Mouse (Mus musculus) forebrain, embryonic 14.5 days (tissue): ENCODE data around the gene Acvr1b. TPM values are rescaled to one million over a fixed set of nuclear protein-coding genes. Genes with fewer than 3 reads are reported as not detected.
A peak's percentile ranks its signal among the peaks of the same experiment; 100 is the strongest.

Source experiments
- ATAC-seq: fragments of 200-750 bp; cut with Nextera tagmentation; 2 replicates; pipeline ENCODE4 v1.8.0; 2017; ENCODE audit warnings: mild to moderate bottlenecking, moderate library complexity
- DNase-seq: peaks from one replicate; pipeline ENCODE4 v3.0.0-alpha.2; 2015; ENCODE audit warnings: low spot score
- H3K27ac ChIP-seq: fragments of 300-500 bp; sonication (generic); 2 replicates; pipeline ENCODE4 v1.5.1; 2014; ENCODE audit warnings: low read depth, mild to moderate bottlenecking, control low read depth, low read length, moderate library complexity
- H3K27me3 ChIP-seq: fragments of 300-500 bp; sonication (generic); replicated peaks from 2 replicates; pipeline ENCODE4 v1.6.1; 2014; ENCODE audit warnings: low read length, control low read depth, mixed read lengths; ENCODE audit not compliant: control insufficient read depth, insufficient read depth
- H3K36me3 ChIP-seq: fragments of 300-500 bp; sonication (generic); 2 replicates; pipeline ENCODE4 v1.6.1; 2014; ENCODE audit warnings: low read length, control low read depth; ENCODE audit not compliant: control insufficient read depth, insufficient read depth
- H3K4me1 ChIP-seq: fragments of 300-500 bp; sonication (generic); 2 replicates; pipeline ENCODE4 v1.6.1; 2014; ENCODE audit warnings: antibody characterized with exemption, low read length, control low read depth; ENCODE audit not compliant: control insufficient read depth, insufficient read depth
- H3K4me2 ChIP-seq: fragments of 300-500 bp; sonication (generic); 2 replicates; pipeline ENCODE4 v1.6.1; 2014; ENCODE audit warnings: mild to moderate bottlenecking, control low read depth, low read length
- H3K4me3 ChIP-seq: fragments of 300-500 bp; sonication (generic); 2 replicates; pipeline ENCODE4 v1.5.1; 2014; ENCODE audit warnings: low read depth, low read length, control low read depth
- H3K9ac ChIP-seq: fragments of 300-500 bp; sonication (generic); 2 replicates; pipeline ENCODE4 v1.6.1; 2014; ENCODE audit warnings: mild to moderate bottlenecking, low read length, control low read depth, moderate library complexity
- H3K9me3 ChIP-seq: fragments of 300-500 bp; sonication (generic); replicated peaks from 2 replicates; pipeline ENCODE4 v1.6.1; 2016; ENCODE audit warnings: low read length, control low read depth, mixed read lengths; ENCODE audit not compliant: control insufficient read depth
- WGBS: fragments of 180-500 bp; shearing (Covaris S2); extraction: QIAGEN DNeasy Blood & Tissue Kit; methylation state at CpG from one replicate; pipeline ENCODE4 v1.1.7; 2014; 5-methylcytosine and 5-hydroxymethylcytosine counted together
- polyA plus RNA-seq: library from polyadenylated mRNA; unstranded; fragments of >200 nt; fragmentation: Nextera tagmentation; extraction: Ambion mirVana; gene quantifications from 2 replicates; pipeline ENCODE4 v1.2.1, GENCODE M21; 2014

Acvr1b gene
- polyA plus RNA-seq = 24.7 and 33.5 TPM in 2 replicates

GRCm38 (mm10) chr15:101173421-101174211, at the start of gene Acvr1b:
Gene Acvr1b (plus strand): TSS chr15:101174067.
- H3K4me2 ChIP-seq = peak within 1 kb of the TSS; percentile 86
- no peaks in the 10 kb centered on the region for H3K9me3 ChIP-seq
- H3K9ac ChIP-seq = peak within 1 kb of the TSS; percentile 96
- peak within 1 kb of the TSS; percentile 90 for H3K4me3 ChIP-seq
- H3K27me3 ChIP-seq = no peaks in the 10 kb centered on the region; the same call in 1 of the 2 replicates
- ATAC-seq (peak; percentile 90), DNase-seq (peak; percentile 94)
- 1% methylated on average over 41 of the region's 87 CpGs for WGBS
- H3K4me1 ChIP-seq = peaks cover 17% of the 10 kb centered on the region
- peak within 1 kb of the TSS; percentile 85 for H3K27ac ChIP-seq
- H3K36me3 ChIP-seq = no peaks in the 10 kb centered on the region

GRCm38 (mm10) chr15:101125561-101125960, 48.3 kb upstream of the Acvr1b start:
- H3K27ac ChIP-seq = no peak overlapping the region
- no peaks in the 10 kb centered on the region for H3K36me3 ChIP-seq
- no peak overlapping the region for H3K4me3 ChIP-seq
- ATAC-seq (no peak), DNase-seq (no peak)
- H3K4me1 ChIP-seq = 0 out of 2 replicates have a peak, but pooled peaks cover 3% of the 10 kb centered on the region
- 86% methylated on average over 6 of the region's 6 CpGs for WGBS
- H3K27me3 ChIP-seq = peaks cover 23% of the 10 kb centered on the region
- H3K9ac ChIP-seq = no peak overlapping the region
- H3K9me3 ChIP-seq = no peaks in the 10 kb centered on the region
- no peak overlapping the region for H3K4me2 ChIP-seq

GRCm38 (mm10) chr15:101126876-101127544, 46.9 kb upstream of the Acvr1b start:
- DNase-seq (no peak), ATAC-seq (no peak)
- H3K9ac ChIP-seq = no peak overlapping the region
- no peaks in the 10 kb centered on the region for H3K36me3 ChIP-seq
- H3K27me3 ChIP-seq = peaks cover 23% of the 10 kb centered on the region
- H3K4me2 ChIP-seq = no peak overlapping the region
- 83% methylated on average over 12 of the region's 12 CpGs for WGBS
- no peak overlapping the region for H3K4me3 ChIP-seq
- no peaks in the 10 kb centered on the region for H3K9me3 ChIP-seq
- H3K27ac ChIP-seq = no peak overlapping the region
- H3K4me1 ChIP-seq = 0 out of 2 replicates have a peak, but pooled peaks cover 3% of the 10 kb centered on the region

- DNase-seq = no peak
- no peak for ATAC-seq
- H3K4me1 ChIP-seq = 0 out of 2 replicates have a peak, but pooled peaks cover 5% of the 10 kb centered on the region
- H3K9me3 ChIP-seq = no peaks in the 10 kb centered on the region
- H3K4me3 ChIP-seq = peak within 1 kb of the TSS; percentile 13; the same call in 1 of the 2 replicates
- no peaks in the 10 kb centered on the region for H3K36me3 ChIP-seq
- no peak within 1 kb of the TSS for H3K27ac ChIP-seq
- H3K4me2 ChIP-seq = peak within 1 kb of the TSS; percentile 38
- peak within 1 kb of the TSS; percentile 37 for H3K9ac ChIP-seq
- H3K27me3 ChIP-seq = peaks cover 23% of the 10 kb centered on the region
- WGBS = 4% methylated on average over 46 of the region's 46 CpGs
Observed at GRCm38 (mm10) chr15:101128181-101129089, 45.4 kb upstream of the Acvr1b start, which contains the start of gene Acvrl1. Gene Acvrl1 (plus strand): TSS chr15:101128522.

GRCm38 (mm10) chr15:101129412-101129811, 44.5 kb upstream of the Acvr1b start:
- DNase-seq (no peak), ATAC-seq (no peak)
- H3K36me3 ChIP-seq = no peaks in the 10 kb centered on the region
- H3K4me2 ChIP-seq = no peak overlapping the region
- no peak overlapping the region for H3K9ac ChIP-seq
- no peaks in the 10 kb centered on the region for H3K9me3 ChIP-seq
- peaks cover 23% of the 10 kb centered on the region for H3K27me3 ChIP-seq
- H3K4me3 ChIP-seq = no peak overlapping the region
- H3K4me1 ChIP-seq = 0 out of 2 replicates have a peak, but pooled peaks cover 5% of the 10 kb centered on the region
- WGBS = 30% methylated on average over 5 of the region's 5 CpGs
- H3K27ac ChIP-seq = no peak overlapping the region

- Histone ChIP-seq H3K4me2 (no peak overlapping the region), H3K4me1 (0 out of 2 replicates have a peak, but pooled peaks cover 5% of the 10 kb centered on the region), H3K27me3 (peaks cover 23% of the 10 kb centered on the region), H3K9ac (no peak overlapping the region), H3K9me3 (no peaks in the 10 kb centered on the region), H3K27ac (no peak overlapping the region), H3K4me3 (no peak overlapping the region), H3K36me3 (no peaks in the 10 kb centered on the region)
- 58% methylated on average over 11 of the region's 11 CpGs for WGBS
- no peak for DNase-seq
- ATAC-seq = no peak
Observed at GRCm38 (mm10) chr15:101131498-101131897, 42.4 kb upstream of the Acvr1b start.

GRCm38 (mm10) chr15:101132041-101132440, 41.8 kb upstream of the Acvr1b start:
- Histone ChIP-seq H3K36me3 (no peaks in the 10 kb centered on the region), H3K27me3 (peaks cover 23% of the 10 kb centered on the region), H3K4me3 (no peak overlapping the region), H3K4me1 (0 out of 2 replicates have a peak, but pooled peaks cover 5% of the 10 kb centered on the region), H3K27ac (no peak overlapping the region), H3K9ac (no peak overlapping the region), H3K4me2 (no peak overlapping the region), H3K9me3 (no peaks in the 10 kb centered on the region)
- DNase-seq (no peak), ATAC-seq (no peak)
- WGBS = 56% methylated on average over 6 of the region's 6 CpGs

GRCm38 (mm10) chr15:101132761-101133160, 41.1 kb upstream of the Acvr1b start:
- DNase-seq = no peak
- Histone ChIP-seq H3K4me2 (no peak overlapping the region), H3K9ac (no peak overlapping the region), H3K27ac (no peak overlapping the region), H3K9me3 (no peaks in the 10 kb centered on the region), H3K36me3 (no peaks in the 10 kb centered on the region), H3K27me3 (peaks cover 23% of the 10 kb centered on the region), H3K4me3 (no peak overlapping the region), H3K4me1 (0 out of 2 replicates have a peak, but pooled peaks cover 5% of the 10 kb centered on the region)
- 85% methylated on average over 6 of the region's 6 CpGs for WGBS
- no peak for ATAC-seq
